Mouse (Mus musculus): Measurements from ENCODE around the gene Map4k3.
"Not testable (repeated sequence)": the region's sequence is repeated elsewhere in the genome, so short reads cannot be mapped to it uniquely, and the experiment has no call there.

The Map4k3 gene

DNA sequence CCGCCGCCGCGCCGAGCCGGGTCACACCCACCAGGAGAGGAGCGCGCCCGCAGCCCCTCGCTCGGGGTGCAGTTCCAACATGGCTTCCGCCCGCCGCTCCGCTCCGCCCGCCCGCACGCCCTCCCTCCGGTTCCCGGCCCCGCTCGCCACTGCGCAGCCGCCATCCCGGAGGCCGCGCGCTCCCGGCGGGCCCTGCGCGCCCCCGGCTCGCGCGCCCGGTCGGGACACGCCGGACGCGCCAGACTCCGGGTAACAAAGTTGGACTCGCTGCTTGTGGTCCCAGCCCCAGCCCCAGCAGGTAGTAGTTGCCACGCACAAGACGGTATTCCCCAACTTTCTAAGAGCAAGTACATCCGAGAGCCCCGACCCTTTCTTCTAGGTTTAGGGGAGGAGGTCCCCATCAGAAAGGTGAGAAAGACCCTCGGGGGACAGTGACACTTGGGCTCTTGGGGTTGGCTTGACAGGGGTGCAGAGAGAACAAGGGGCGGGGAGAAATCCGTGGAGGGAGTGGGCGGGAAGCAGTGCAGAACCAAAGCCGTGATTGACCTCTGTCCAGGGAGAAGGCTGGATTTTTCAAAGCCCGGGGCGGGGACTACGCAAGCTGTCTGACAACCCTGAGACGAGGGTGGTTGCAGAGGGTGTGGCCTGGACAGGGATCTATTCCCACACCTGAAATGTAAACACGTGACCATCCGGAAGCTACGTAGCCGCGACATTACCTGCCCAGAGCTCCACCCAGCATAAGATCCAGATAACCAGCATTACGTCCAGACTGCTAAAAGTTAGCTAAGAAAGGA lies at the start of gene Map4k3:
Map4k3 (minus strand) TSS at position 424 of the 797 bp plus-strand sequence.
- DNase-seq = peak; percentile 85

DNA sequence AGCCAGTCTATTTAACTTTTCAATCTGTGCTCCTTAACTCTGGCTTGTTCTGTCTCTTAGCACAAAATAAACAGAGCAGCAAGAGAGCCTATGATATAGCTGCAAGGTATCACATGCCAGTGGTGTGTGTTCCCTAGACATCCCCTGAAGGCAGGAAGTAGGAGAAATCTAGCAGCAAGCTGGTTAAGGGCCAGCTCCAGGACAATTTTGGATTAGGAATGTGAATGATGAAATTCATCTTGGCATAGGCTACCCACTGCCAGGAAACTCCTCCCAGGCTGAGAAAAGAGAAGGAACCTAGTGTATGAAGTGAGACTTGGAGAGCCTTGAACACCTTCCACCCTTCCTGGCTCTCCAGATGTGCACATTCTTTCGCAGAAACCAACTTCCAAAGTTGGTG lies 49.3 kb upstream of the Map4k3 start:
- DNase-seq = no peak

DNA sequence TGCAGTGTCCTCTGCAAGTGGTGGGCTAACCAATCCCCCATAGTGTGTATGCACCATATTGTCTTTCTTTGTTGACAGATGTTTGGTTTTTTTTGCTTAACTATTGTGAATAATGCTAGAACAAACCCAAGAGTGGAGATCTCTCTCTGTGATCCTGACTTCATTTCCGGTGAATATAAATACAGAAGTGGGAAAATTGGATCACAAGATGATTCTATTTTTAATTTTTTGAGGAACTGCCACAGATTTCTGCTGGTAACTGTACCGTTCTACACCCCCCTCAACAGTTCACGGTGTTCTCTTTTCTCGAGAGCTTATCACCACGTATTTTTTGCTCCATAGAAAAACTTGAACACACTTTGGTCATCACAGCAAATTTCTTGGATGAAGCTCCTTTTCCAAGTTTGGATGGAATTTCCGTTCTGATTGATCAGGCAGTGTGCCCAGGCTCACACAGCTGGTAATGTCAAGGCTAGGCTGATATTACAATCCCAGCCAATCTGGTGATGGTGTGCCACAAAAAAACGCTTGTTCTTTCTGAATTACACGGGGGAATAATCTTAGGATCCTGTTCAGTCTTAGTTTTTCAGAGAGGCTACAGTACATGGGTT lies 47.0 kb upstream of the Map4k3 start:
- DNase-seq = no peak

DNA sequence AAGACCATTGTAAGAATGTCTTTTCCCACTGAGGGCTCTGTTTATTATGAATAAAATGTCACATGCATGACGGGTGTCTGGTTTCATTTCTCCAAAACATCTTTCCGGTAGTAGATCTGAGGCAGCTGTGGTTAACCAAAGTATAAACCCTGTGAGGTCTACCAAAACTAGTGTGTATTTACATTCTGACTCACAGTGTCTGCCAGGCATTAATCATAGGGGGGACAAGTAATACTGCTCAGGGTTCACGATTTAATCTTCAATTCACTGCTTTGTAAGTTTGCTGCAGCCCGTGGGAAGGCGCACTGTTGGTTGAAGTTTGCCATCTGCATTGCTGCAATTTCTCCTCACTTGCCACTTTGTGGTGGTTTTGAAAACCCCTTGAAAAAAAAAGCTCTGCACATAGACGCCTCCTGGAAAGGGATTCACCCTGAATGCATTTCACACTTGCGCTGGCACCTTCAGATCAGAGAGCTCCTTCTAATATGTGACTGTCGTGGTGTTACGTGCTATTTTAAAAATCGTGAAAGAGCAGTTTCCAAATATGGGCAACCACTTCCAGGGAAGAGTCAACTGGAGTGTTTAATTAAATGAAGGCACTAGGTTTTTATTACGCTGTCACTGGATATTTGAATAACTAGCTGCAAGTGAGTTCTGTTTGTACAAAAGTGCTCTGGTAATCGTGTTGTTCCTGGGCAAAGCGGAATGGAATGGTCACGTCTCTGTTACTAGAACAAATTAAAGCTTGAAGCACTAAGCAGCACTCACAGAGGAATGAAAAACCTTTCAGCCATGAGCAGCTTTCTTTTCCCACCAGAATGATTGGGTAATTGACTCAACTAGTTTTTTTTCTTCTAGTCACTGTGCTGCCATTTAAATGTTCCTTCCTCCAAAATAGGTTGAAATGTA lies 44.5 kb upstream of the Map4k3 start:
- DNase-seq = peak; percentile 40

DNA sequence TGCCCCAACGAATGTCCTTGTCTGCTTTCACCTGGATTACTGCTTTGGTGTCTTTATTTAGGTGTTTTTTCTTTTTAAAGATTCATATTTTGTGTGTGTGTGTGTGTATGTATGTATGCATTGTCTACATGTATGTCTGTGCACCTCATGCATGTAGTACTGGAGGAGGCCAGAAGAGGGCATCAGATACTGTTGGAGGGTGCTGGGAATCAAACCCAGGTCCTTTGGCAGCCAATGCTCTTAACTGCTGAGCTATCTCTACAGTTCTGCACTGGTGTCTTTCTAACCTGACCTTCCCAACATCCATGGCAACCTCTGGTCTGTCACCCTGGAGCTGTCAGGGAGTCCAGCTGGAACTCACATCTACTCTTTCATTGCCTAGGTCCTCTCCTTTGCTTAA lies 41.8 kb upstream of the Map4k3 start:
- no peak for DNase-seq

DNA sequence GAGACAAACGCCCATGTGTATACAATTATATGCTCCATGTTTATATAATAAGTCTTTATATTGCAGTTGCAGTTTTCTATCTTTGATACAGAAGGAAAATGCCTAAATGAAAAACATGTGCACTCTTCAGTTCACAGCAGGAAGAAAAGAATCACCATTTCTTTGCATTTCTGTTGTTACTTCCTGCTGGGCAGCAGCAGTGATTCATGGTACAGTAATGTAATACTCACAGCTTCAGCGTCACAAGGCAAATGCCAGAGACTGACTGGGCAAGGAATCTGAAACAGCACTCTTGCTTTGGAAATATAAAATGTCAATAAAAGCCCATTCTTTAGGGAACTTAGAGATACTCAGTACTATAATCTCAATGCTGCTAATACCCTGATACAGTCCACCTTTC lies 36.9 kb upstream of the Map4k3 start:
- no peak for DNase-seq

DNA sequence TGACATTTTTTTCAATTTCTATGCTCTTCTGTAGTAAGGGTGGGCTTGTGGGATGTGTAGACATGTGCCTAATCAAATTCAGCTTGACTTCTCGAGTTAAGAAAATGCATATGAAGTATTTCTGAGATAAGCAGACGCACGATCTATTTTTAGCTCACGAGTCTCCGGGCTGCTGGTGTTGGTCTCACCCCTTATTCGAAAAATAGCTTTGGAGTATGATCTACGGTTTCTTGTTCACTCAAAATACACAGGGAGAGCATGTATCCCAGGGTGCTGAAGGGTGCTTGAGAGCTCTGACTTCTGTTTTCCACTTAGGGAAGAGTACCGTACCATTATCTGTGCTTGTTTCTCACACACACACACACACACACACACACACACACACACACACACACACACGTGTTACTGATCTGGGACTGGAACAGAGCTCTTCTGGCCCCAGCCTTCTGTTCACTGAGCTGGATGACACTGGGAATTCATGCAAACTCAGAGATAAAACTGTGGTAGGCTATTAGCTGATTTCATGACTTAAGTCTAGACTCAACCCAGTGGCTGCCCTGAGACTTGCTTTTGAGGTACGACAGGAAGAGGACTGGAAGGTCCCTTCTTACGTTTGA lies 34.9 kb upstream of the Map4k3 start:
- no peak for DNase-seq

DNA sequence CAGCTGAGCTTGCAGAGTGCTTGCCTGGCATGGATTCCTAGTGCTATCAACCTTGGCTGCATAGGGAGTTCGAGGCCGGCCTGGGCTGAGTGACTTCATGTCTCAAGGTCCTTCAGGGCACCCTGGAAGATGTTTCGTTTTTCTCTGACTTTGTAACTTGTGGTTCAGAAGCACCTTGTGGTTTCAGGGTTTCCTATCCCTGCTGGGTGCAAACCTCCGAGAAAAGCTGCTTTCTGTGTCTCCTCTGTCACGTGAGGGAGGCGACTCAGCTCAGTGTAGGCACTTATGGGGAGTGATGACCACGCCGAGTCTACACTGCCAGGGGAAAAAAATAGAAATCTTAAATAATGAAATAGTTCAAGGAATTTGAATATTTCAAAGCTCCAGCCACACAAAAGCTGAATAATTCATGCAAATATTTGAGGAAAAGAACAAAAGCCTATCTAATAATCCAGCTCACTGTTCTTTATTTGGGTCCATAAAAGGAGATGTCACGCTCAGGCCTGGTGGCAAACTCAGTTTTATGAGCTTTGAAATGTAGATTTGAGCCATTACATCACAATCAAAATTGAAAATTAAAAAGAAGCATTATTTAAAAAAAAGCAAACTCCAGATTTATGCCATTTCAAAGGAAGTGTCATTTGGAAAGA lies 34.2 kb upstream of the Map4k3 start:
- DNase-seq = peak; percentile 41

DNA sequence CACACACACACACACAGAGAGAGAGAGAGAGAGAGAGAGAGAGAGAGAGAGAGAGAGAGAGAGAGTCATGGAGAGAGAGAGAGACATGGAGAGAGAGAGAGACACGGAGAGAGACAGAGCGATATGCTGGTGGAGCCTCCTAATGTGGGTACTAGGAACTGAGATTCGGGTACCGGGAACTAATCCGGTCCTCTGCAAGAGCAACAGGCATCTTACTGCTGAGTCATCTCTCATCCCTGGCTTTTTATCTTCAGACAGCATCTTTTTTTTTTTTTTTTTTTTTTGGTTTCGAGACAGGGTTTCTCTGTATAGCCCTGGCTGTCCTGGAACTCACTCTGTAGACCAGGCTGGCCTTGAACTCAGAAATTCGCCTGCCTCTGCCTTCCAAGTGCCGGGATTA lies 32.9 kb upstream of the Map4k3 start:
- DNase-seq = not testable (repeated sequence)

DNA sequence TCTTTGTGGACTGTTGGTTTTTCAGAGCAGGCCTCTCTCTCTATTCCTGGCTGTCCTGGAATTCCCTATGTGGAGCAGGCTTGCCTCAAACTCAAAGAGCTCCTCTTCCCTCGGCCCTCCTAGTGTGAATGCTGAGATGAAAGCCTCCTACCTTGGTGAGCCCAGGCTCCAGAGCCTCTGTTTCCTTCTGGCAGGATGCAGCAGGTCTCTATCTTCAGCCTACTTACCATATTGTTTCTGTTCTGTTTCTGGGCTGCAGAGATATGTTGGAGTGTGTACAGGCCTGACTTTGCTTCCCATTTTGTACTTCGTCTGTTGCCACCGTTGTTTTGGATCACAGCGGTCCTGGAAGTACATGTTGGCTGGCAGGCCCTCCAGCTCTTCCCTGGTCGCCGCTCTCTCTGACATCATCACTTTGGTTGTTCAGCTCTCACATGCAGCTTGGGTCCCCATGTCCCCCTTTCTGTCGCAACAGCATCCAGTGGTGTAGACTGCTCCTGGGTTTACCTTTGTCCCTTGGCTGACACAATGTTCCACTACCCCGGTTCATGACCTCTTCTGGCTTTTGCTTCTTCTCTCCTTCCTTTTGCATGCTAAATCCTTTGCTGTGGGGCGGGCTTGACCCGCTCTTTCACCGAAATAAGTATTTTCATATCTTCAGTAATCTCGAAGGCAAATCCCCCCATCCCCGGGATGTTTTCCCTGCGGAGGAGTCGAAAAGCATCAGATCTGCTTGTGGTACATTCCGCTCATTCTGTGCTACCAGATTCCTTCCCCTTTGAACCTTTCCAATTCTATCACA lies 32.3 kb upstream of the Map4k3 start:
- DNase-seq = no peak

DNA sequence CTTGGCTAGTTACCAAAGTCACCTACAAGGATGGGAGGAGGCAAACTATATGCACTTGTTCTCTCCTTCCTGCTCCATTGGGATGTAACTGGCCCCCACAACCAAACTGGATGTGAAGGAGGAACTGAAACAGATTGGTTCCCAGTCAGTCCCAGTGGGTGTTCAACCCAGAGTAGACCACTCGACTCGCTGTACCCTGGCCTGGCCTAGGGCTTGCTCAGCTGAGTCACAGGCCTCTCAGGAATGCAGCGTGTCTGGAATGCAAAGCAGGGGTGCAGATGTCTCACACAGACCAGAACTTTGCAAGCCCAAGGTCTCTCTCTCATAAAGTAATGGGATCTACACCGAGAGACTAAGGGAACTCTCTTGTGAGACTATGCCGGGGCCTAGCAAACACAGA lies 27.8 kb upstream of the Map4k3 start:
- no peak for DNase-seq

DNA sequence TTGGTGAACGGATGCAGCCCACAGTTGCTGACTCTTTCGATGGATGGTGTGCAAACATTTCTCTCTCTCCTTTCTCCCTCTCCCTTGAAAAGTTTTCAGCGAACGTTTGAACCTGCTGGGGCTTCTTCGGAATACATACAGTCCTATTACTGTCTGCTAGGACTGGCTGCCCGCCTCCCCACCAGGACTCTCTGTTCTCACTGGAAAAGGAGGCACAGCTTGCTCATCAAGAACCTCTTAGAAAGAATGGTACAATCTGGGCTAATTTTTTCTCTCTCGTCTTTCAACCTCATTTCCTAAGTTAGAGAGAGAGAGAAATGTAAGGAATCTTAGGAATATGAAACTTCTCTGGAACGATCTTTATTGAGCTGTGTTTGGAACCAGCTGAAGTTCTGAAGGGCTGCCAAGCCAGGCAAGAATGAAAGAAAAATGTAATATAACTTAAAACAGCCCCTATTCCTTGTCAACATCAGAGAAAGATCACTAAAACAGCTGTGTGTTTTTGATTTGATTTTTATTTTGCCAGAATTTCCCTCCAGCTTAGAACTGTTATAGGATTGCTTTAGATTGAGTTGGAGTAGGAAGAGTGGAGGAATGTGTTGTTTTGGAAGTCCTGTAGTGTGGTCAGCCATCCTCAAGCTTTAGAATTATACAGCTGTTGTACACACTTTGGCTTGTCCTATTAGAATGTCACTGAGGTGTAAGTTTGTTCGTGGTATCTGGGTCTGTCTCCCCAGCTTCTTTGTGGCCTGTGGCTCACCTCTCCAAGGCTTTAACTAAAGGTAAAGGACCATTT lies 27.0 kb upstream of the Map4k3 start:
- no peak for DNase-seq

DNA sequence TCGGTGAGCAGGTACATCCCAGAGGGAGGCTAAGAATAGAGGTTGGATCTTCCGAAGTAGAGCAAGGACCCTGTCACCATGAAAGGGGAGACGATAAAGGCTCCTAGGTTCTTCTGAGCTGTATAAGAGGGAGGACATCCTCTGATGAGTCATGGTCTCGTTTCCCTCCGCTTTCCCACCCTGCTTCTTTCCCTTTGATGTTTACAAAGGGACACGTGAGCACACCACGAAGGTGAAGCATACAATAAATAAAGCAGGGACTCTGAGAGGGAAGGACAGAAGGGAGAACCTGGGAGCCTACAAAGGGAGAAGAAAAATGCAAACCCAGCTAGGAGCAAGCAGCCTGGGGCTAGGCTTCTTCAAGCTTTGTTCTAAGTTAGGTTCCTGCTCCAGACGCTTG lies 26.3 kb upstream of the Map4k3 start:
- DNase-seq = no peak

DNA sequence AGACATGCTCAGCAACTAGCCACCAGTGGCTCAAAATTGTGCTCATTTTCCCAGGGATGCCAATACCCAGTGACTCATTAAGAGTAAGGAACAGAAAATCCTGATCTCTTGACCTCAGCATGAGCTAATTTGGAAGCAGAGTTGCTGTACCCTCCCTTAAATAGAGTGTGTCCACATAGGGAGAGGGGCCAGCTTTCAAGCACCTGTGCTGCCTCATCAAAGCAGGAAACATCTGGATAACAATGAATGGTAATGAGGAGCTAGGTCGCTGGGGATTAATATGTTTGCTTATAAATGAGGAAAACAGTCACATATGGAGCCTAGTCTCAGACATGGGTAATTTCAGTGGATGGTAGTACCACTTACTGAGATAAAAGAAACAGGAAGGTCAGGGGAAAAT lies 24.2 kb upstream of the Map4k3 start:
- DNase-seq = no peak

DNA sequence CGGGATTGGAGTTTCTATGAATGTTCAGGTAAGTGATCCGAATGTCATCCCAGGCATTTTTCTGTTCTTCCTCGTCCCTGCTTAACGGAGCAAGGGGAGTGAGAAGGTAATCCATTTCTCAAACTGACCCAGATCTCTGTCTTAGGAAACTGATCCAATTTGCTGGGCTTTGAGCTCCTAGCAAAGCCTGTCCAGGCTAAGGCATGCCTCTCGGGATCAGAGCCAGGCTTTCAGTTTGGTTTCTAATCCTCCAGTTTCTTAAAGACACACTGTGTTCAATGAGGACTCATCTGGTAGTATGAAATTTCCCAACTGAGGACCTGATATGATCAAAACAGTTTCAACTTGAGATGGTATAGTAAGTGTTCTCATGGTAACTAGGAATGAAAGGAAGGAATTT lies 11.1 kb upstream of the Map4k3 start:
- DNase-seq = no peak

DNA sequence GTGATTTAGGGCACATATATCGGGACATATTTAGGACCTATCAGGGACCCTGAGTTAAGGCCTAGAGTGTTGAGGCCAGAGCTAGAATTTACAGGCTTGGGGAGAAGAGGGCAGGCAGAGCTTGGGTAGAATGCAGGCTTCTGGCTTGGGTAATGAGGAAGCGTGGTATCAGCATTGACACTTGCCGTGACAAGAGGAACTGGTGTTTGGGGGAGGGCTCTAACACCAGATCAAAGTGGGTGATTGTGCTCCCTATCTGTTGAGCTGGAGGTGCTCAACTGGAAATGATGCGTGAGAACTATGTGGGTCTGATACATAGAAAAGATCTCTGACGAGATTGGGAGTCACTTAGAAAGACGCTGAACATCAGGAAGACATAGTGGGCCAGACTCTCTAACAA lies 6.4 kb upstream of the Map4k3 start:
- no peak for DNase-seq

DNA sequence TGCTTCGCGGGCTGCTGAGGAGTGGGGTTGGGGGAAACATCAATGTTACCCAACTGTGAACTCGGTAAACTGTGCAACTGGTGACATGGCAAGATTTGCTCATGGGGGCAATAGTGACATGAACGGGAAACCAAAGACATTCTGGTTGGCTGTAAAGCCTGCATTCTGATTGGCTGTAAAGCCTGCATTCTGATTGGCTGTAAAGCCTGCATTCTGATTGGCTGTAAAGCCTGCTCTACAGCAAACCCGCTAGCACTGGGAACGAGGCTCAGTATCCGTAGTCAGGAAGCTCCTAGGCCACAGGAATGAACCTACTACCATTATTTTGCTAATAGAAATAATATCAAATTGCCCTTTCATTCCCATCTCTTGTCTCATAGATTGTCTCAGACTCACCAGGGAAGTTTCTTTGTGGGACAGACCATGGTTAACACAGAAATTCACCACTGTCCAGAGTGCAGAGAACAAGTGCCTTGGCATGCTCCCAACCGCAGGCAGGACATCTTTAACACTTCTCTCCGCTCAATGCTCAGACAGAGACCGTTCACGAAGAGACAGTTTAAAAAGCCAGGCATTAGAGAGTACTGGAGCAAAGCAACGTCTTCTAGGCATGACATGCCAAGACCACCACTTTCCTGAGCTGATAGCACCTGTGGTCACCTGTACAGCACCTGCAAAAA lies 5.0 kb upstream of the Map4k3 start:
- DNase-seq = no peak

DNA sequence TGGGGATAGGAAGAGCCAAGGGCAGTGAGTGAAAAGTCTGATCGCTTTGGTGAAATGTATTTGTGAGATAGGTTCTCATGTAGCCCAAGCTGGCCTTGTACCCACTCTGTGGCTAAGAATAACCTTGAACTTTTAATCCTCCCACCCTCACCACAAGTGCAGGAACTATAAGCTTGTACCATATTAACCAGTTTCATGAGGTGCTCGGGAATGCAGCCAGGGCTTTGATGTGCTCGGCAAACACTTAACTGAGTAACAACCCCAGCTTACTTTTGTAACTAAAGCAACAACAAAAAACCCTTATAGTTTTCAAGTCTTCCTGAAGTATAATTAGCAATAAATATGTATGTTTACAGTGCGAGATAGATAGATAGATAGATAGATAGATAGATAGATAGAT lies 4.0 kb upstream of the Map4k3 start:
- DNase-seq = no peak

DNA sequence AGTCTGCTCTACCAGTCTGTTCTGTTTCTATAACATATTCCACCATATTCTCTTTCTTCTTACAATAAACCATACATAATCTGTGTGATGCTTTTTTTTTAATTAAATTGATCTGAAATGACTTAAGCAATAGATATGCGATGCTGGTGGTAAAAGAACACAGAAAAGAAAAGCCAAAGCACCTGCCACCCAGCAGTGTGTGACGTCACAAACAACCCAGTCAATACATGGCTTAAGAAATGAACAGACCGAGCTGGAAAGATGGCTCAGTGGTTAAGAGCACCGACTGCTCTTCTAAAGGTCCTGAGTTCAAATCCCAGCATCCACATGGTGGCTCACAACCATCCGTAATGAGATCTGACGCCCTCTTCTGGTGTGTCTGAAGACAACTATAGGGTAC lies 2.0 kb upstream of the Map4k3 start:
- not testable (repeated sequence) for DNase-seq

DNA sequence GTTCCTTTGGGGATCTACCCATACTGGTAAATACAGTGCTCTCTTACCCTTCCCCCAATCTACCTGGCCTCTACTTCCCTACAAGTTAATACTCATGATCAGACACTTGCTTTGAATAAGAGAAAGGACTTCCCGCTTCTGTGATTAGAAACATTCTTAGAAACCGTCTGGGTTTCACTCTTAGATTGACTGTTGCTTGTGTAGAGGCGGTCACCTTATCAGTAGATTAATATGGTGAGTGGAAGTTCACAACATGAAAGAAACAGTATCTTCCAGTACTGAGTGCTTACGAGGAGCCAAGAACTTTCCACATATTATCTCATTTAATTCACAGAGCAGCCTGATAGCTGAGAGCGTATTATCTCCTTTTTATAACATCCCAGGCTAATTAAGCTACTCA lies 1.5 kb upstream of the Map4k3 start:
- no peak for DNase-seq

Measured in thymus, postnatal 25 days (tissue).